Mouse (Mus musculus) G1E (cell line): ENCODE measurements around the gene Cenpp.

Experiments used
- CTCF ChIP-seq: IDR thresholded peaks from 2 replicates; pipeline ENCODE4 v1.5.1; 2012; ENCODE audit warnings: low read depth, low read length, inconsistent platforms, mixed read lengths
- GATA1 ChIP-seq: IDR thresholded peaks from 2 replicates; pipeline ENCODE4 v1.6.1; 2012; ENCODE audit warnings: borderline replicate concordance, low read length, inconsistent platforms, mixed read lengths
- GATA2 ChIP-seq: IDR thresholded peaks from 2 replicates; pipeline ENCODE4 v1.6.1; 2012; ENCODE audit warnings: low read depth, low read length, inconsistent platforms, borderline replicate concordance
- POLR2AphosphoS5 ChIP-seq: IDR thresholded peaks from 2 replicates; pipeline ENCODE4 v1.6.1; 2012; ENCODE audit warnings: low read depth, low read length, inconsistent platforms; ENCODE audit not compliant: insufficient replicate concordance
- TAL1 ChIP-seq: conservative IDR thresholded peaks from 2 replicates; pipeline ENCODE4 v1.6.1; 2012; ENCODE audit warnings: low read depth, low read length, inconsistent platforms, mixed read lengths

- no peak for TF ChIP-seq CTCF
- no peak for TF ChIP-seq GATA1
- no peak for TF ChIP-seq POLR2AphosphoS5
- TF ChIP-seq TAL1 = no peak
- no peak for TF ChIP-seq GATA2
Measured at GRCm38 (mm10) chr13:49492376-49493368, 159.9 kb downstream of the Cenpp start, which contains the start of gene Tes3-ps.
